Mouse (Mus musculus): Measurements from ENCODE around the gene Srrm1.

DNA sequence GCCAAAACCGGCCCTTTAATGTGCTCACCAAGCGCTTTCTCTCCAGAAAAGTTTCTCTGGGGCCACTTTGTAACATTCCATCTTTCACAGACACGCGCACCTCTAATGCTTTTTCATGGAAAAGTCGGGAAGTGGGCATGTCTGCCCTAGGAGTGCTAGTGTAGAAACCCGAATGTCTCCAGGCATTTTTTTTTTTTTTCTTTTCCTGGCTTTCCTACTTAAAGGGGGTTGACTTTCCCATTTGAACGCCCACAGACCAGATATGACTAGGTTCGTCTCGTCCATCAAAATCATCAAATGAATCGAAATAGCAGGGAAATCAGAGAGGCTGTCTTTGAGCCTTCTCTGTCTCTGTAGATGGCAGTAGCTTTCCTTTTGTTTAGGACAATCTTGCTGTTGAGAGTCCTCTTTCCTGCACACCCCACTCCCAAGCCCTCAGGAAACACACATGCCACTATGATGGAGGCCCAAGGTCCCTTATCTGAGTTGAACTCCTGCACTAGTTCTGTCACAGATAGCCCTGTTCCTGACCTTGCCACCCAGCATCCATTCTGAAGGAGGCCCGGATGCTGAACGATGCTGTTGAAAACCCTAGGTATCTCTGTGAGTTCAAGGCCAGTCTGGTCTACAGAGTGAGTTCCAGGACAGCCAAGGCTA lies 801 bp upstream of the Srrm1 start:
- TF ChIP-seq CTCF (IDR thresholded peaks at IDR 0.05) (no peak), EP300 (IDR thresholded peaks at IDR 0.05) (peak; percentile 7; the same call in 1 of the 2 replicates)

Measured in lung, postnatal 0 days (tissue).